Mouse (Mus musculus) stomach, postnatal 0 days (tissue): ENCODE measurements around the gene Osbpl6. TPM values are rescaled to one million over a fixed set of nuclear protein-coding genes. Genes with fewer than 3 reads are reported as not detected.

Source experiments
- ATAC-seq: fragments of 200-750 bp; cut with Nextera tagmentation; 2 replicates; pipeline ENCODE4 v1.8.0; 2017; ENCODE audit not compliant: low FRiP score, low TSS enrichment
- DNase-seq: peaks from one replicate; pipeline ENCODE4 v3.0.0-alpha.2; 2016; ENCODE audit warnings: low spot score
- H3K27ac ChIP-seq: fragments of 300-500 bp; sonication (generic); replicated peaks from 2 replicates; pipeline ENCODE4 v1.5.1; 2014; ENCODE audit warnings: mild to moderate bottlenecking, control low read depth
- H3K27me3 ChIP-seq: fragments of 300-500 bp; sonication (generic); 2 replicates; pipeline ENCODE4 v1.6.1; 2014; ENCODE audit warnings: low read length; ENCODE audit not compliant: control insufficient read depth, insufficient read depth
- H3K36me3 ChIP-seq: fragments of 300-500 bp; sonication (generic); 2 replicates; pipeline ENCODE4 v1.6.1; 2014; ENCODE audit warnings: low read length, mixed read lengths; ENCODE audit not compliant: control insufficient read depth, insufficient read depth
- H3K4me1 ChIP-seq: fragments of 300-500 bp; sonication (generic); replicated peaks from 2 replicates; pipeline ENCODE4 v1.6.1; 2014; ENCODE audit warnings: antibody characterized with exemption; ENCODE audit not compliant: control insufficient read depth, insufficient read depth
- H3K4me2 ChIP-seq: fragments of 300-500 bp; sonication (generic); replicated peaks from 2 replicates; pipeline ENCODE4 v1.6.1; 2014; ENCODE audit warnings: low read depth, mild to moderate bottlenecking, control low read depth, moderate library complexity
- H3K4me3 ChIP-seq: fragments of 300-500 bp; sonication (generic); 2 replicates; pipeline ENCODE4 v1.5.1; 2014; ENCODE audit warnings: low read depth, low read length, control low read depth
- H3K9ac ChIP-seq: fragments of 300-500 bp; sonication (generic); 2 replicates; pipeline ENCODE4 v1.6.1; 2014; ENCODE audit warnings: mild to moderate bottlenecking, low read length, control low read depth, mixed read lengths
- H3K9me3 ChIP-seq: fragments of 300-500 bp; sonication (generic); 2 replicates; pipeline ENCODE4 v1.6.1; 2016; ENCODE audit warnings: low read length; ENCODE audit not compliant: control insufficient read depth
- CTCF ChIP-seq: IDR thresholded peaks from 2 replicates; pipeline ENCODE4 v1.5.1; 2016; ENCODE audit warnings: antibody characterized with exemption, low read depth, mild to moderate bottlenecking, moderate library complexity
- EP300 ChIP-seq: optimal IDR thresholded peaks from 2 replicates; pipeline ENCODE3; 2016; ENCODE audit warnings: antibody characterized with exemption
- WGBS: fragments of 180-500 bp; shearing (Covaris S2); extraction: QIAGEN DNeasy Blood & Tissue Kit; methylation state at CpG from one replicate; pipeline ENCODE4 v1.1.7; 2014; 5-methylcytosine and 5-hydroxymethylcytosine counted together
- polyA plus RNA-seq: library from polyadenylated mRNA; unstranded; fragments of >200 nt; fragmentation: Nextera tagmentation; extraction: Ambion mirVana; gene quantifications from 2 replicates; pipeline ENCODE4 v1.2.1, GENCODE M21; 2015

Osbpl6 gene
- polyA plus RNA-seq, 1 experiment from 2014 or later = 4.7 TPM

DNA sequence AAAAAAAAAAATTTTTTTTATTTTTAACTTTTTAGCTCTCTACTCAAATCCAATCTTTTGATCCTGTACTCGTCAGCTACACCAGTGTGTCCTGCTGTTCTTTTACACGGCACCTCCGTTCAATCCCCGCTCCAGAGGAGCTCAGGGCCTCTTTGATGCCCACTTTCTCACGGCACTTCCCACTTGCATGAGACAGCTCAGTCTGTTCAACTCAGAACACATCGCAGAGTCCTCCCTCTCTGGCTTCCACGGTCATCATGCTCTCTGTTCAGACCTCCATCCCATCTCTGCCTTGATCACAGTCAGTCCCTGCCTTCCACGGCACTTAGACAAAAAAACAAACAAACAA, 63.4 kb downstream of the Osbpl6 start:
- Histone ChIP-seq H3K4me2 (no peak overlapping the region), H3K27me3 (no peaks in the 10 kb centered on the region), H3K27ac (no peak overlapping the region), H3K9me3 (no peaks in the 10 kb centered on the region), H3K4me1 (no peaks in the 10 kb centered on the region), H3K4me3 (no peak overlapping the region), H3K9ac (no peak overlapping the region), H3K36me3 (no peaks in the 10 kb centered on the region)
- TF ChIP-seq CTCF (no peak), EP300 (no peak)
- DNase-seq (no peak), ATAC-seq (no peak)
- 72% methylated on average over 8 of the region's 8 CpGs for WGBS

DNA sequence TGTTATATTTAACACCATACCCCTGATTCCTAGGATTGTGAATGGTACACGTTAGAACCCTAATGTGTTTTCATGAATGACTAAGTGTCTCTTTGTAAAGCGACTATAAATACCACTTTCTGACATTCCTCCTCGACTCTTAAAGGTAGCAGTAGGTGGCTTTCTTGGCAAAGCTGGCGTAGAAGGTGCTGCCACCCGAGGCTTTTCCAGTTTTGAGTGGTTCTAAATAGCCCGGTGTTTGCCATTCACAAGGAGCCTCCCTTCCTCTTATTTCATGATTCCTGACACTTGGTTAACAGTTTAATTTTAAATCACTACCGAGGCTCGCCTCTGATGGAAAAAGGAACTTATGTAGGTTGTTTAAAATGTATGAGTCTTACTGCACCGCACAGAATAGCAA, 64.1 kb downstream of the Osbpl6 start:
- TF ChIP-seq CTCF = no peak
- no peak for TF ChIP-seq EP300
- no peak for DNase-seq

DNA sequence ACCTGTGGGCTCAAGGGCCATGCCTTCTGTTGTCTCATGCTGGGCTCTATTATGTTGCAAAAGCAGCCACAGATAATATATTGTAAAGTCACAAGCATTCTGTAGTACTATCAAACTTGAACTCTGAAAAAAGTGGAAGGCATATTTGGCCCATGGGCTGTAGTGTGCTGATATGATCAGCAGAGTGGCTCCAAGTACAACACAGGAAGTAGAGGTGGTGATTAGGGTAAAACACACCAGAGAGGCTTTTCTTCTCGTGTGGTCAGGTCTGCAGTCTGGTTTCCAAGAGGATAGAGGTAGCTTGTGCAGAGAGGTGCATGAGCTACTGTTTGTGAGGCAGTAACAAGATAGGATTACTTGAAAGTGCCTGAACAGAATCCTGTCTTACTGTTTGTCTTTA, 69.5 kb downstream of the Osbpl6 start:
- ATAC-seq = no peak
- H3K4me2 ChIP-seq = no peak overlapping the region
- no peak for DNase-seq
- no peak overlapping the region for H3K27ac ChIP-seq
- H3K36me3 ChIP-seq = no peaks in the 10 kb centered on the region
- 29% methylated on average over 1 of the region's 1 CpGs for WGBS
- H3K9ac ChIP-seq = no peak overlapping the region
- H3K4me3 ChIP-seq = no peak overlapping the region
- no peaks in the 10 kb centered on the region for H3K9me3 ChIP-seq
- H3K27me3 ChIP-seq = no peaks in the 10 kb centered on the region
- H3K4me1 ChIP-seq = no peaks in the 10 kb centered on the region
- TF ChIP-seq EP300 (no peak), CTCF (no peak)

More for the DNA sequence above, 64.1 kb downstream of the Osbpl6 start:
- WGBS = 65% methylated on average over 9 of the region's 9 CpGs
- Histone ChIP-seq H3K9ac (no peak overlapping the region), H3K27me3 (no peaks in the 10 kb centered on the region), H3K4me3 (no peak overlapping the region), H3K36me3 (no peaks in the 10 kb centered on the region), H3K4me2 (no peak overlapping the region), H3K4me1 (no peaks in the 10 kb centered on the region), H3K9me3 (no peaks in the 10 kb centered on the region), H3K27ac (no peak overlapping the region)
- ATAC-seq = no peak

DNA sequence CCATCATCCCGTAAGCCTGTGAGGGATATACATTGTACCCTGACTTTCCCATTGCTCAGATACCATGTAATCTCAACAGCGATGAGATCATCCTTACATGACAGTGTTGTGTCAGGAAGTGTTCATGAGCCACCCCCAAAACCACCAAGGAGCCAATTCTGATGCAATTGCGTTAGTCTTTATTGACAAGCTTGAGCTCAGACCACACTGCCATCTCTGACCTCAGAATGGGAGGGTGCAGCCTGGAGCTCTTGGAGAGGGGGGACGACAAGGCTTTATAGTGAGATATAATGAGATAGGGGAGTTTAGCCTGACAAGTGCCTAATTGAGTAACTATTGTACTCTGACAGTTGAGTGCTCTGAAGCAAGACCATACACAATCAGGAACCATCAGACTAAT, 82.5 kb downstream of the Osbpl6 start:
- no peak for DNase-seq
- Histone ChIP-seq H3K27me3 (no peaks in the 10 kb centered on the region), H3K4me3 (no peak overlapping the region), H3K4me2 (no peak overlapping the region), H3K9ac (no peak overlapping the region), H3K9me3 (no peaks in the 10 kb centered on the region), H3K27ac (no peak overlapping the region), H3K4me1 (no peaks in the 10 kb centered on the region), H3K36me3 (no peaks in the 10 kb centered on the region)
- no peak for ATAC-seq
- TF ChIP-seq CTCF (no peak), EP300 (no peak)
- 88% methylated on average over 4 of the region's 4 CpGs for WGBS

DNA sequence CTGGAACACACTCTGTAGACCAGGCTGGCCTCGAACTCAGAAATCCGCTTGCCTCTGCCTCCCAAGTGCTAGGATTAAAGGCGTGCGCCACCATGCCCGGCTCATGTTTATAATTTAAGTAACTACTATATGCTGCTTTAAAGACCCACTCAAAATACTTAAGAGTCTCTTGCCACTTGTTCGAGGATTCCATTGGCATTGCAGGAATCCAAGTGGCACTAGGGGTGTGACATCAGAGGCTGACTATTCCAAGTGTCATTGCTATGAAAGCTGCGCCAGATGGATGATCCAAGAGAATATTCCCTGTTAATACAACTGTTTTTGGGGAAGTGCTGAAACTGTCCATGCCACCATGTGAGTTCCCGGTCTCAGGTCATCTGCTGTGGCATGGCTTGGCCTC, 83.9 kb downstream of the Osbpl6 start:
- TF ChIP-seq CTCF (no peak), EP300 (no peak)
- DNase-seq = no peak
- Histone ChIP-seq H3K4me1 (no peaks in the 10 kb centered on the region), H3K9me3 (no peaks in the 10 kb centered on the region), H3K9ac (no peak overlapping the region), H3K4me3 (no peak overlapping the region), H3K27me3 (no peaks in the 10 kb centered on the region), H3K36me3 (no peaks in the 10 kb centered on the region), H3K27ac (no peak overlapping the region), H3K4me2 (no peak overlapping the region)
- WGBS = 90% methylated on average over 8 of the region's 8 CpGs
- no peak for ATAC-seq

DNA sequence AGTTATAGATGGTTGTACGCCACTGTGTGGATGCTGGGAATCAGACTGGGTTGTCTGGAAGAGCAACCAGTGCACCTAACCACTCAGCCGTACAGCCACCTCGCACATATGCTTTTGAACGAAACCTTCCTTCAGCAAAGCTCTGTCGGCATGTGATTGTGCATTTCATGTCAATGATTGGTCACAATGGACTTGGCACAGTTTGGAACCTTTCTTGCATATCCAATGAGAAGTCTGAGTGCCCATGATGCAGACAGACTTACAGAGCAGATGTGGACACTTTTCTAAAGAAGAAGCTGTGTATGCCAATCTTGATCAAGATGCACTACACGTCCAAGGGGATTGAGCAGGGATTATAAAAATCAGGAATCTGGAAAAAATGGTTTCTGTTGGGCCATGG, 85.1 kb downstream of the Osbpl6 start:
- ATAC-seq (no peak), DNase-seq (no peak)
- no peak overlapping the region for H3K4me2 ChIP-seq
- H3K9ac ChIP-seq = no peak overlapping the region
- 90% methylated on average over 6 of the region's 6 CpGs for WGBS
- H3K9me3 ChIP-seq = no peaks in the 10 kb centered on the region
- H3K36me3 ChIP-seq = no peaks in the 10 kb centered on the region
- no peak overlapping the region for H3K27ac ChIP-seq
- TF ChIP-seq EP300 (no peak), CTCF (no peak)
- no peak overlapping the region for H3K4me3 ChIP-seq
- no peaks in the 10 kb centered on the region for H3K27me3 ChIP-seq
- H3K4me1 ChIP-seq = no peaks in the 10 kb centered on the region
